Mouse (Mus musculus) liver, embryonic 16.5 days (tissue): ENCODE results near the gene Hes7. TPM values are rescaled to one million over a fixed set of nuclear protein-coding genes. Genes with fewer than 3 reads are reported as not detected.

Experiments
- ATAC-seq: fragments of 200-750 bp; cut with Nextera tagmentation; 2 replicates; pipeline ENCODE4 v1.8.0; 2017; ENCODE audit warnings: low read depth, mild to moderate bottlenecking, moderate number of reproducible peaks, moderate library complexity
- H3K27ac ChIP-seq: fragments of 300-500 bp; sonication (generic); 2 replicates; pipeline ENCODE4 v1.5.1; 2014; ENCODE audit warnings: mild to moderate bottlenecking, low read length
- H3K27me3 ChIP-seq: fragments of 300-500 bp; sonication (generic); 2 replicates; pipeline ENCODE4 v1.6.1; 2014; ENCODE audit warnings: low read depth, low read length, mixed read lengths; ENCODE audit not compliant: control insufficient read depth, insufficient read depth
- H3K36me3 ChIP-seq: fragments of 300-500 bp; sonication (generic); 2 replicates; pipeline ENCODE4 v1.6.1; 2014; ENCODE audit warnings: mild to moderate bottlenecking; ENCODE audit not compliant: control insufficient read depth, insufficient read depth
- H3K4me1 ChIP-seq: fragments of 300-500 bp; sonication (generic); 2 replicates; pipeline ENCODE4 v1.6.1; 2014; ENCODE audit warnings: low read depth, low read length, mixed read lengths; ENCODE audit not compliant: control insufficient read depth
- H3K4me2 ChIP-seq: fragments of 300-500 bp; sonication (generic); 2 replicates; pipeline ENCODE4 v1.6.1; 2014; ENCODE audit warnings: low read depth, low read length, mixed read lengths
- H3K4me3 ChIP-seq: fragments of 300-500 bp; sonication (generic); 2 replicates; pipeline ENCODE4 v1.5.1; 2014; ENCODE audit warnings: low read depth, mild to moderate bottlenecking, low read length
- H3K9ac ChIP-seq: fragments of 300-500 bp; sonication (generic); 2 replicates; pipeline ENCODE4 v1.6.1; 2014; ENCODE audit warnings: low read depth, low read length
- H3K9me3 ChIP-seq: fragments of 300-500 bp; sonication (generic); replicated peaks from 2 replicates; pipeline ENCODE4 v1.6.1; 2016; ENCODE audit warnings: low read length; ENCODE audit not compliant: control insufficient read depth
- WGBS: fragments of 180-500 bp; shearing (Covaris S2); extraction: QIAGEN DNeasy Blood & Tissue Kit; methylation state at CpG from one replicate; pipeline ENCODE4 v1.1.7; 2014; ENCODE audit not compliant: insufficient replicate concordance; 5-methylcytosine and 5-hydroxymethylcytosine counted together
- polyA plus RNA-seq: library from polyadenylated mRNA; unstranded; fragments of >200 nt; fragmentation: Nextera tagmentation; extraction: Ambion mirVana; gene quantifications from 2 replicates; pipeline ENCODE4 v1.2.1, GENCODE M21; 2015

Hes7 gene
- polyA plus RNA-seq, 1 experiment from 2014 or later, result 0.07 TPM

DNA sequence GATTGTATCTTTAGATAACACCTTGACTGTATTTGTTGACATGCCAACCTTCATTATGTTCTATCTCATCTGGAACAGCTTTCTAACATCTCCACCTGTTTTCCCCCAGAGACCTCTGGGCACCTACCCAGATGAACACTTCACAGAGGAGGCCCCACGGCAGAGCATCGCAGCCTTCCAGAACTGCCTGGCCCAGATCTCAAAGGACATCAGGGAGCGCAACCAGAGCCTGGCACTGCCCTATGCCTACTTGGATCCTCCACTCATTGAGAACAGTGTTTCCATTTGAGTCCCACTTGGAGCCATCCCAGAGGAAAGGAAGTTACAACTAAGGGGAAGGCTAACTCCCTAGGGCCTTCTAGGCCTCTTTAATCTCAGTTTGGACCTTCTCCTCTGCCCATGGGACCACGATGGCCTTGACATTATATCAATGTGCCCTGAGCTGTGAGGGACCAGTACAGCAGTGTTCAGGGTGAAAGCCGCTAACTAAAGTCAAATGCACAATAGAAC lies 28.3 kb downstream of the Hes7 start:
- no peak overlapping the region for H3K9ac ChIP-seq
- 66% methylated on average over 5 of the region's 5 CpGs for WGBS
- no peak overlapping the region for H3K27ac ChIP-seq
- no peak for ATAC-seq
- H3K9me3 ChIP-seq, result no peaks in the 10 kb centered on the region
- H3K4me2 ChIP-seq, result no peak overlapping the region
- H3K27me3 ChIP-seq, result 0 out of 2 replicates have a peak, but pooled peaks cover 2% of the 10 kb centered on the region
- no peaks in the 10 kb centered on the region for H3K4me1 ChIP-seq
- H3K36me3 ChIP-seq, result no peaks in the 10 kb centered on the region
- H3K4me3 ChIP-seq, result no peak overlapping the region

DNA sequence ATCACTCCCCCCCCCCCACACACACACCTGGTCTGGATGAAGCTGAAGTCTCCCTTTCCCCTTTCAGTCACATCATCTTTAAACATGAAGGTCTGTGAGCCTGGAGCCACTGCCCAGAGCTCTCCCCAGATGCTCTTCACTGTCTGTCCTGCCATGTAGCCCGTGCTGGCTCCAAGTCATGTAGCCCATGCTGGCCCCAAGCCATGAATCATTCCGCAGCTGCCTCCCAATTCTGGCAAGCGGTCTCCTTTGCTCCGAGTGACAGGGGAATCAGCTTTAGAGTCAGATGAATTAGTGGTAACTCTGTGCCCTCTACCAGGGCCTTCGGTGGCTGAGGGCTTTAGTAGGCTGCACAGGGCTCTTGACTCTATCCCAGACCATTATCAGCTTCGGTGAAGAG lies 29.5 kb downstream of the Hes7 start:
- no peaks in the 10 kb centered on the region for H3K4me1 ChIP-seq
- no peaks in the 10 kb centered on the region for H3K36me3 ChIP-seq
- 0 out of 2 replicates have a peak, but pooled peaks cover 2% of the 10 kb centered on the region for H3K27me3 ChIP-seq
- 67% methylated on average over 6 of the region's 6 CpGs for WGBS
- H3K4me3 ChIP-seq, result no peak overlapping the region
- H3K9me3 ChIP-seq, result no peaks in the 10 kb centered on the region
- no peak overlapping the region for H3K9ac ChIP-seq
- no peak overlapping the region for H3K4me2 ChIP-seq
- no peak overlapping the region for H3K27ac ChIP-seq
- ATAC-seq, result no peak

- no peak overlapping the region for H3K4me3 ChIP-seq
- 3% methylated on average over 7 of the region's 7 CpGs for WGBS
- H3K36me3 ChIP-seq, result no peaks in the 10 kb centered on the region
- H3K4me2 ChIP-seq, result 0 out of 2 replicates have a peak overlapping the region, but pooled peaks have one; percentile 0
- no peaks in the 10 kb centered on the region for H3K9me3 ChIP-seq
- H3K9ac ChIP-seq, result no peak overlapping the region
- H3K27me3 ChIP-seq, result 0 out of 2 replicates have a peak, but pooled peaks cover 2% of the 10 kb centered on the region
- H3K27ac ChIP-seq, result no peak overlapping the region
- ATAC-seq, result no peak
- no peaks in the 10 kb centered on the region; the same call in 1 of the 2 replicates for H3K4me1 ChIP-seq
These were observed 30.2 kb downstream of the Hes7 start for GRCm38 (mm10) chr11:69150444-69150843.

GRCm38 (mm10) chr11:69151004-69151403 lies 30.8 kb downstream of the Hes7 start:
- Histone ChIP-seq H3K9me3 (no peaks in the 10 kb centered on the region), H3K4me2 (0 out of 2 replicates have a peak overlapping the region, but pooled peaks have one; percentile 0), H3K27me3 (0 out of 2 replicates have a peak, but pooled peaks cover 2% of the 10 kb centered on the region), H3K36me3 (no peaks in the 10 kb centered on the region), H3K9ac (no peak overlapping the region), H3K4me3 (no peak overlapping the region), H3K27ac (no peak overlapping the region), H3K4me1 (no peaks in the 10 kb centered on the region; the same call in 1 of the 2 replicates)
- ATAC-seq, result no peak
- 63% methylated on average over 6 of the region's 6 CpGs for WGBS

GRCm38 (mm10) chr11:69153831-69154230 lies 33.6 kb downstream of the Hes7 start:
- peaks cover 17% of the 10 kb centered on the region for H3K27me3 ChIP-seq
- no peak overlapping the region for H3K4me2 ChIP-seq
- no peaks in the 10 kb centered on the region; the same call in 1 of the 2 replicates for H3K4me1 ChIP-seq
- no peak overlapping the region for H3K4me3 ChIP-seq
- ATAC-seq, result no peak
- no peaks in the 10 kb centered on the region for H3K9me3 ChIP-seq
- H3K9ac ChIP-seq, result no peak overlapping the region
- no peaks in the 10 kb centered on the region for H3K36me3 ChIP-seq
- 58% methylated on average over 8 of the region's 8 CpGs for WGBS
- H3K27ac ChIP-seq, result no peak overlapping the region

DNA sequence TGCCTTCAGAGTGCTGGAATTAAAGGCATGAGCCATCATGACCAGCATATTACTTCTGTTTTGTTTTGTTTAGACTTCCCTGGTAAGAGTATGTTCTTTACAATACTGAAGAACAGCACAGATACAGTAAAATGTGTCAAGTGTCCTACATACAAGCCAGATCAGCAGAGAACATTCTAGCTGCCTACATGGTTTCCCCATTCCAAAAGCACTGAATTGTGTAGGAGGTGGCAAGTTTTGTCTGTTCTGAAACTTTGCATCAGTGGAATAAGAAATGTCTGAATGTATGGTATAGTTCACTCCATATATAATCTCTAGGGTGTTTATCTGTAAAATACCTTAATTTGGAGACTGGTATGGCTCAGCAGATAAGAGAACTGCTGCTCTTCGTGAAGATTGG lies 35.1 kb downstream of the Hes7 start:
- no peaks in the 10 kb centered on the region for H3K9me3 ChIP-seq
- WGBS, result 4% methylated on average over 1 of the region's 1 CpGs
- no peaks in the 10 kb centered on the region; the same call in 1 of the 2 replicates for H3K4me1 ChIP-seq
- H3K9ac ChIP-seq, result no peak overlapping the region
- no peak overlapping the region for H3K4me2 ChIP-seq
- ATAC-seq, result no peak
- H3K27ac ChIP-seq, result no peak overlapping the region
- H3K4me3 ChIP-seq, result no peak overlapping the region
- no peaks in the 10 kb centered on the region for H3K36me3 ChIP-seq
- H3K27me3 ChIP-seq, result peaks cover 17% of the 10 kb centered on the region

DNA sequence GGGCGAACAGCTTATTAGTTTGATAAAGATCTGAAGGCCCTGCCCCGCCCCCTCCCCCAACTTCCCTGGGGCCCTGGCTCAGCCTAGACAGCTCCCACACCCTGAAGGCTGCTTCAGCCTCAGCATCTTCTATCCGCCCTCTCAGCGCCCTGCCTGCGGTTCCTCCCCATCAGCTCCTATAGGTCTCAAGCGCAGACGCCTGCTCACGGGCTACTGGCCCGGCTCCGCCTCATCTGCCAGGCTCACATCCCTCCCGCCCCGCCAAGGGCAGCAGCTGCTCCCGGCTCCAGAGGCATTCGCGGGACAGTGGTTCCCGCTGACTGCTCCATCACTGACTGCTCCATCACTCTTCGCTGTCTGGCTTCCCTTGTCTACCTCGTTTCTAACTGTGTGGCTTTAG lies 36.6 kb downstream of the Hes7 start, which contains the start of gene Alox12b:
TSS of gene Alox12b (plus strand) at position 190 of the 400 bp plus-strand sequence.
- no peak within 1 kb of the TSS for H3K27ac ChIP-seq
- H3K4me3 ChIP-seq, result no peak within 1 kb of the TSS
- H3K4me2 ChIP-seq, result no peak within 1 kb of the TSS
- WGBS, result 6% methylated on average over 18 of the region's 18 CpGs
- no peak for ATAC-seq
- H3K4me1 ChIP-seq, result no peaks in the 10 kb centered on the region; the same call in 1 of the 2 replicates
- H3K9me3 ChIP-seq, result no peaks in the 10 kb centered on the region
- no peak within 1 kb of the TSS for H3K9ac ChIP-seq
- peaks cover 15% of the 10 kb centered on the region for H3K27me3 ChIP-seq
- no peaks in the 10 kb centered on the region for H3K36me3 ChIP-seq

DNA sequence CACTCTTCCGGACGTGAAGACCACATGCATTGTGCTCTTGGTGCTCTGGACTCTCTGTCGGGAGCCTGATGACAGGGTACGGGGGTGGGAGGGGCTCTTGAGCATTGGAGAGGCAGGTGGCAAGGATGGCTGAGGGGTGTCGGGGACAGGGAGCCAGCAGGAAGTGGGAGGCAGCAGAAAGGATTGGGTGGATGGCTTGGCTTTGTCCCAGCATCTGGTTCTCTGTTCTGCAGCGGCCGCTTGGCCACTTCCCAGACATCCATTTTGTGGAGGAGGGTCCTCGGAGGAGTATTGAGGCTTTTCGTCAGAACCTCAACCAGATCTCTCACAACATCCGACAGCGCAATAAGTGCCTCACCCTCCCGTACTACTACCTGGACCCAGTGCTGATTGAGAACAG lies 49.1 kb downstream of the Hes7 start:
- Histone ChIP-seq H3K27me3 (no peaks in the 10 kb centered on the region; the same call in 1 of the 2 replicates), H3K9me3 (no peaks in the 10 kb centered on the region), H3K4me1 (no peaks in the 10 kb centered on the region), H3K4me2 (no peak overlapping the region), H3K9ac (no peak overlapping the region), H3K4me3 (no peak overlapping the region), H3K36me3 (no peaks in the 10 kb centered on the region), H3K27ac (no peak overlapping the region)
- ATAC-seq, result no peak
- WGBS, result 69% methylated on average over 12 of the region's 12 CpGs

DNA sequence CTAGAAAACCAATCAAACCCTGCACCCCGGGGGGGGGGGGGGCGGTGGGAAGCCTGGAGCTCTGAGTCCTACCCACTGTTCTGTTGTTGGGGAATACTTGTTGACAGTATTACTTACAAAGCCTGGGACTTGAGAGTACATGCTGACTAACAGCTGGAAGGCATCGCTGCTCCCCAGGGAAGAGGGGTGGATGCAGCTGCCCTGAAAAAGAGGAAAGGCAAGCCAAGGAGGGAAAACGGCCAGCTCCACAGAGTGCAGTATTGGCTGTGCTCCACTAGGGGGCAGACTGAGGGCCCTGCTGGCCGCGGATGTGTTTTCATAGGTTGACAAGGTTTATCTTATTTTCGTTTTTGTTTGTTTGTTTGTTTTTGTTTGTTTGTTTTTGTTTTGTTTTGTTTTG lies 51.4 kb downstream of the Hes7 start:
- WGBS, result 25% methylated on average over 7 of the region's 7 CpGs
- H3K27ac ChIP-seq, result no peak overlapping the region

More for the DNA sequence above, 51.4 kb downstream of the Hes7 start:
- Histone ChIP-seq H3K9me3 (no peaks in the 10 kb centered on the region), H3K4me2 (no peak overlapping the region), H3K36me3 (no peaks in the 10 kb centered on the region), H3K4me1 (no peaks in the 10 kb centered on the region), H3K4me3 (no peak overlapping the region), H3K27me3 (no peaks in the 10 kb centered on the region), H3K9ac (no peak overlapping the region)
- ATAC-seq, result no peak
